Mouse (Mus musculus): ENCODE measurements around the gene Spsb4. TPM values are rescaled to one million over a fixed set of nuclear protein-coding genes. Genes with fewer than 3 reads are reported as not detected.

The Spsb4 gene
- total RNA-seq, 2 experiments from 2014 or later: 4.4 TPM; not detected in 1

- no peak for ATAC-seq (replicated peaks; ENCODE audit: low FRiP score, poor library complexity, severe bottlenecking)
Measured at GRCm38 (mm10) chr9:97017811-97018641, 617 bp downstream of the Spsb4 start.

DNA sequence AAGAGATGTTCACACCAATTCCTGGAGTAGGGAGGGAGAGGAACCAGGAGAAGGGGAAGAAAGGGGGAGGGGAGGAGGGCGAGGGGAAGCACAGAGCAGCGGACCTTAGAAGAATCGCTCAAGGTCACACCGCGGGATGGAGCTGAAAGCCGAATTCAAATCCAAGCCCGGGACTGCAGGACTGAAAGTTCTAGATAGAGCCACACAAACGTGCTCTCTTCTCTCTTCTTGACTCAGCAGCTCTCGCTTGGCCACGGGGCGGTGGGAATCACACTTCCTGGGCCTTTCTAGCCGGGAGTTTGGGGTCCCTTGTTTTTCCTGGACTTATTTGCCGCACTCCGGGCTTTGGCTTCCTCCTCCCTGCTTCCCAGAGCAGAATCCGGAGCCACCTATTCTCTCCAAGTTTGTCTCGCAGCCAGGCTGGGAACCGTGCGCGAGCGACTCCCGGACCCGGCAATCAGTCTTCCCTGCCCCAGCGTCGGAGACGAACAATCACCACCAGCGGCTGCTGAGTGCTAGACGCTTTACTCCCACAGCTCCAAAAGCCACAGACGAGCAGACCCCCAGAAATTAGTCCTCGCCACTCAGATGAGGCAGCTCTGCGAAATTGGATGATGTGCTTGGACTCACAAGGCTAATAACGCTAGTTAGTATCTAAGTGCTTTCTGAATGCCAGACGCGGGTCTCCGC is 1.4 kb downstream of the Spsb4 start:
- ATAC-seq (replicated peaks; ENCODE audit: low FRiP score, poor library complexity, severe bottlenecking): no peak

DNA sequence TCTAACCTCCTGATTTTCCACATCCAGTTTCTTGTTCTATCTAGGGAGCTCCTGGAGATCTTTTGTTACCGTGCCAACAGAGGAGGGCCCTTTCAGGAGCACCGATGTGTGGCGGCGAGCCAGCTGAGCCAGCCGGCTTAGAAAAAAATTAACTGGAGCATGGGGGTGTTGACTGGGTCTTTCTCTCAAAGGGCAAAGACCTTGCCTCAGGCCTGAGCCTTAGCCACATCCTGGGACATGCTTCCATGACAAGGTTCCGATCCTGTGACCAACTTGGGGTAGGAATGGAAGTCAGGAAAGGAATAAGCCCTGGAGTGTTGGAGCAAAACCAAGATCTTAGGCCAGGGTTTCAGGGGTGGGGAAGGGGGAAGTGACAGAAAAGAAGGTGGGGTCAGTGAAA is 2.9 kb downstream of the Spsb4 start:
- ATAC-seq (replicated peaks; ENCODE audit: low FRiP score, poor library complexity, severe bottlenecking): no peak

DNA sequence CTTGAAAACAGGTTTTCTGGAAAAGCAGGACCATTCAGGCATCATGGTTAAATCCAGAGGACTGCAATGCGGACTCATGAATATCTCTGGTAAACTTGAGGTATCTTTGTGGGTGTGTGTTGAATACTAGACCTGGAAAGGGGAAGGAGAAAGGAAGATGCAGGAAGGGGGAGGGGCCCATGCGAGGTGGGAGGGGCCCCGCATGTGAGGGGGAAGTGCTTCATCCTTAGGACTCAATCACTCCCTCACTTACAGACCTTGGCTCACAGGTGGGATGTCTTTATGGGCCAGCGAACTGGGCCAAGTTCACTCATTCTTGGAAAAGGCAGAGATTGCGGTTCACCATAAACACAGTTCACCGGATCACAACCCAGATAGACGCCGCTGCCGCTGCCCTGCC is 4.9 kb downstream of the Spsb4 start:
- ATAC-seq (replicated peaks; ENCODE audit: low FRiP score, poor library complexity, severe bottlenecking): no peak

- ATAC-seq (replicated peaks; ENCODE audit: low FRiP score, poor library complexity, severe bottlenecking): no peak
Measured at GRCm38 (mm10) chr9:97013153-97013552, 5.5 kb downstream of the Spsb4 start.

GRCm38 (mm10) chr9:97011454-97012195 is 7.0 kb downstream of the Spsb4 start:
- ATAC-seq (replicated peaks; ENCODE audit: low FRiP score, poor library complexity, severe bottlenecking): no peak

DNA sequence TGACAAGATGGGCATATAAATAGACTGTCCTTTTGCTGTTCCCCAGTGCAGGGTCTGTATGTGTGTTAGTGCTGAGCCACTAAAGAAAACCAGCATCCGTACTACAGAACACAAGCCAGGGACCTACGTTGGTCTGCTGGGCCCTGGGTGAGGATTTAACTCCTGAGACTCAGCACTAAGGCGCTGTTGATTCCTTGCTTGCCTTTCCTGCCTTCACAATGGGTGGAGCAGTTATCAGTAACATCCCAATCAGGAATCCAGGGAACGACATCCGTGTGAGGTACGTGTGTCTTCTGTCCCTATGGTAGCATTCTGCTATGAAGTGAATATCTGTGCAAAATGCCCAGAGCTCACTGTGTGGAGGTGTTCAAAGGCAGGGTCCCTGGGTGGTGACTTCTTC is 8.2 kb downstream of the Spsb4 start:
- no peak for ATAC-seq (replicated peaks; ENCODE audit: low FRiP score, poor library complexity, severe bottlenecking)

DNA sequence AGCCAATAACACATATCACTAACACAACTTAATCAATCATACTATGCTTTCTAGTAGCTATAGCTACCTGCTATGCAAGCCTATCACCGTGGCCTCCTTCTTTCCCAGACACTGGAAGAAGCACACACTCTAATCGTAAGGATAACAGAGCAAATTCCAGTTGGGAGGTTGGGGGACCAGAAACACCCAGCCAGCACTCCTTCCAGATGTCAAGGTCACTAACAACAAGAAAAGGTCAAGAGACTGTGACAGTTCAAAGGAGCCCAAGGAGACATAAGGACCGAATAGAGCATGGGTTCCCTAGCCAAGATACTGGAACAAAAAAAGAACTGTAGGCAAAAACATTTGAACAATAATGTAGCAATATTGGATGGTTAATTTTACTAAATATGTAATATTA is 13.9 kb downstream of the Spsb4 start:
- ATAC-seq (replicated peaks; ENCODE audit: low FRiP score, poor library complexity, severe bottlenecking): no peak

DNA sequence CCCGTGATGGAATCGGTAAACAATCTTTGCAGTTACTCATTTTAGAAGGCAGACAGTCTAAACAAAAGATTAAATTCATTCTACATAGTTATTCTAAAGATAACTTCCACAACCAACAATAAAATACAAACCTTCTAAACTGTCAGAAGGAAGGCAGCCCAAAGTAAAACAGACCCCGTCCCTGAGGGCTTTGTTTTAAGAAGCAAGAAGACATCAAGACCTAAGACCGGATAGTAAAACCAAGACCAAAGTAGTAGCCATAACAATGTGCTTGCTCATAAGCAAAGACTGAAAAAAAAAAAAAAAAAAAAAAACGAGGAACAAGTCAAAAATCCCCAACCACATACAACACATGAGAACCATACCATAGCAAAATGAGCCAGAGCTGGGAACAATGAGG is 15.5 kb downstream of the Spsb4 start:
- ATAC-seq (replicated peaks; ENCODE audit: low FRiP score, poor library complexity, severe bottlenecking): no peak

DNA sequence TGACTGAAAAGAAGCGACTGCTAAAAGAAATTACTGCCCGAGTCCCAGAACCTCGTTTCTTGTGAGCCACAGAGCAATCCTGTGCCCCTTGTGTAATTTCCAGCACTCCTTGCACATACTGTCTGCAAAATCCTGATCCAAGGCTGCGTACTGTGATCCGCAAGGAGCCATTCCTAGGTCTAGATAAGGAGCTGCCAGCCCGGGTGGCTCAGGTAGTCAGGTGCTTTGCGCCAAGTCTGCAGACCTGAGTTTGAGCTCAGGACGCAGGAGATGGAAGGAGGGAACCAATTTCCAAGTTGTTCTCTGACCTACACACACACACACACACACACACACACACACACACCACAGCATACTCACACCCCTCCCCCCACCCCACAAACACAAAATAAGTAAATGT is 16.0 kb downstream of the Spsb4 start:
- no peak for ATAC-seq (replicated peaks; ENCODE audit: low FRiP score, poor library complexity, severe bottlenecking)

DNA sequence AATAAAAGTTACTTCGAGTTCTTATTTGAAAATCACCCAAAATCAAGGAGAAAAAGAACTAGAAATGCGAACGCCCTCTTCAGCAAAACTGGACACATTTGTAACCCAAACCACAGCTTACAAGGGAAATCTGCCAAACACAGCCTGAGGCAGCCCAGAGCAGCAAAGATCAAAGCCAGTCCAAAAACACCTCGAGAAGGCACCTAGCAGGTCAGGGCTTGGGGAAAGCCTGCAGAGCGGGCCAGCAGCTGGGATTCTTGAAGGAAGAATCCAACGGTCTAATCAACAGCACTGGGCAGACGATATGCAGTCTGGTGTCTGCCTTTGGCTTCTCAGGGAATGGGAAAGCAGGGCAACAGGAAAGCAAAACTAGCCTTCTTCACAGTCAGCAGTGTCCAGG is 16.6 kb downstream of the Spsb4 start:
- no peak for ATAC-seq (replicated peaks; ENCODE audit: low FRiP score, poor library complexity, severe bottlenecking)

GRCm38 (mm10) chr9:97001458-97001857 is 17.2 kb downstream of the Spsb4 start:
- ATAC-seq (replicated peaks; ENCODE audit: low FRiP score, poor library complexity, severe bottlenecking): no peak

DNA sequence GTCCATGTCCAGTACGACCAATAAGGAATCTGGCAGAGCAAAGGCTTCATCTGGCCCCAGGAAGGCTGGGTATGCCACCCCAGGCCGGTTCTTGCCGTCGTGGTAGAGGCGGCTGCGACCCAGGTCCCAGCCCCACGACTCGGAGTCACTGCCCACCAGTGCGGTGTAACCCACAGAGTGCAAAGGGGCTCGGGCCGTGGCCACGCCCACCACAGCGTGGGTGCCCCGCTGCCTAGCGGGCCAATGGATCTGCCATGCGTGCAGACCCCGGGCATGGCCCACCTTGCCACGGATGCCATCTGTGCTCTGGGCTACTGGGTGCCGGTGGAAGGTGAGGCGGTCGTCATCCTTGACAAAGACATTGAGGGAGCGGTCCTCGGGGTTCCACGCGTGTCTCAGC is 22.9 kb downstream of the Spsb4 start:
- ATAC-seq (replicated peaks; ENCODE audit: low FRiP score, poor library complexity, severe bottlenecking): no peak

- ATAC-seq (replicated peaks; ENCODE audit: low FRiP score, poor library complexity, severe bottlenecking): no peak
Measured at GRCm38 (mm10) chr9:96994733-96995132, 23.9 kb downstream of the Spsb4 start.

DNA sequence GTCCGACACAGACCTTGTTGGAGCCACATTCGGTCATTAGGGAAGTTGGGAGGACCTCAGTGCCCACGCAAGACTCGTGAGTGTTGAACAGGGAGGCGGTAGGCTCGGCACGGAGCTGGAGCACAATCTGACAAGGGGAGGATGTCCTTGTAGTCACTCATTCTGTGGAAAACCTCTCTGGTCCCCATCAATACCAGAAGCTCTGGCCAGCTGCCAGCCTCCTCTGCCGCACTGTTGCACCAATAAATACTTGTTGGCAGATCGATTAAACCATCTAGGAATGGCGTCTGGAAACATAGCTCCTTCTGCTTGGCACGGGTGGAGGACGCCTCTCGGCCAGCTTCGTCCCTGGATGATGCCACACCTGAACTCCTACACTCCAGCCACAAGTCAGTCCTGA is 27.5 kb downstream of the Spsb4 start:
- ATAC-seq (replicated peaks; ENCODE audit: low FRiP score, poor library complexity, severe bottlenecking): no peak

DNA sequence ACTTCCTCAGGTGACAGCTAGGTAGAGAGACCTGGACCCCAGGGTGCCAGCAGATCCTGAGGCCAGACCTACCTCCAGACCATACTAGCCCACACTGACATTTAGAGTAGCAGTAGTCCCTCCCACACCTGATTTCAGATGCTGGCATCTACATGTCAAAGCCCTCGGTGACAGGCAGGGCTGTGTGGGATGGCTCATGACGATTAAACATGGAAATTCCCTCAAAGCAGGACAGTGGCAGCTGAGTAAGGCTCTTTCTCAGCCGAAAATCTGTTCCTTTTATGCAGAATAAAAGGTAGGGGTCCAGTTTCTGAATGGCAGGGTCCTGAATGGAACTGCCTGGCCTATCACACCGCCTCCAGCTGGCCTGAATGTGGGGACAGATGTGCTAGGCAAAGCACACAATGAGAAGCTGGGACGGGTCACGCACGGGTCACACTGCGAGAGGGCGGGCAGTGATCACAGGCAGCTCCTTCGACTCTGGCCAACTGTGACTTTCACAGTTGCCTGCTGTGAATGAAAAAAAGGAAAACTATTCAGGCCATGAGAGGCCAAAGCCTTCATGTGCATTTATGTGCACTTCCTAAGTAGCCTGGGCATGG is 29.2 kb downstream of the Spsb4 start:
- no peak for ATAC-seq (replicated peaks; ENCODE audit: low FRiP score, poor library complexity, severe bottlenecking)

DNA sequence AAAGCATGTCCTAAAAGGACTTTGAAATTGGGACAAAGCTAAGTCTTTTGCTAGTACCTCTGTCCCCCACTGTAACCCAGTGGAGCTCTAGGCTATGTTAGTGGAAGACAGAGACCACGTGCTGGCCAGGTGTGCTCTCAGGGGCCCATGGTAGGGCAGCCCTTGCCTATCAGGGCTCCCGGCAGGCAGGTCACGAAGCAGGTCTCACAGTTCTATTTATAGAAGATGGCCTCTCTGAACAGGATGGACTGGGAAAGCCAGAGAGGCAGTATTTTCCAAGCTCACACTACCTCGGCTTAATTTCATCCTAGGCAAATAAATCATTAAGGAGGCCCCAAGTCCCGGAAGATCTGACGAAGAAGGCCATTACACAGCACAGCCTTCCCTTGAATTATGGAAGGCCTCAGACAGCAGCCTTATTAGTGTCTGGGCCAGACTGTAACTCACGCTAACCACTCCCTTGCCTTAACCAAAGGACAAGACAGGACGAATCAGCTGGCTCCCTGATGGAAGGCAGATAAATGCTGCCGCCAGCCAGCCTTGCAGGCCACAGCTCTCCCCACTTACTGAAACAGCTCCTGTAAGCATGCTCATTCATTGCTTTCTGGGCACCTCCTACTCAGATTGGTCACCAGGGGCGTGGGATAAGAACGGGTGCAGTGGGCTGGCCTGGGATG is 31.7 kb downstream of the Spsb4 start:
- no peak for ATAC-seq (replicated peaks; ENCODE audit: low FRiP score, poor library complexity, severe bottlenecking)

GRCm38 (mm10) chr9:96984034-96984433 is 34.6 kb downstream of the Spsb4 start:
- no peak for ATAC-seq (replicated peaks; ENCODE audit: low FRiP score, poor library complexity, severe bottlenecking)

- no peak for ATAC-seq (replicated peaks; ENCODE audit: low FRiP score, poor library complexity, severe bottlenecking)
Measured at GRCm38 (mm10) chr9:96982940-96983339, 35.7 kb downstream of the Spsb4 start.

- ATAC-seq (replicated peaks; ENCODE audit: low FRiP score, poor library complexity, severe bottlenecking): no peak
Measured at GRCm38 (mm10) chr9:96982351-96982750, 36.3 kb downstream of the Spsb4 start.

Data from erythroblast, adult 5-6 weeks (primary cell).